Mouse (Mus musculus) megakaryocyte-erythroid progenitor cell, adult 5-6 weeks (primary cell): ENCODE measurements around the gene Ccp110. TPM values are rescaled to one million over a fixed set of nuclear protein-coding genes. Genes with fewer than 3 reads are reported as not detected.
A peak's percentile ranks its signal among the peaks of the same experiment; 100 is the strongest.

Experiments
- ATAC-seq: replicated peaks from 2 replicates; pipeline ENCODE4 v1.8.0; 2016; ENCODE audit warnings: mild to moderate bottlenecking, inconsistent platforms; ENCODE audit not compliant: severe bottlenecking, poor library complexity, low FRiP score, low TSS enrichment
- total RNA-seq, 2 experiments: library from RNA; stranded (forward) in 1 of 2; stranded (reverse) in 1 of 2; fragments of 200-1000, 215-1000 nt in 1 of 2; fragments of >200 nt in 1 of 2; fragmentation: Nextera tagmentation in 1 of 2; gene quantifications; 2 replicates each; pipeline ENCODE4 v1.2.3; 2014 to 2017

Ccp110 gene
- total RNA-seq, 2 experiments from 2014 or later = 37.0 to 49.6 TPM

DNA sequence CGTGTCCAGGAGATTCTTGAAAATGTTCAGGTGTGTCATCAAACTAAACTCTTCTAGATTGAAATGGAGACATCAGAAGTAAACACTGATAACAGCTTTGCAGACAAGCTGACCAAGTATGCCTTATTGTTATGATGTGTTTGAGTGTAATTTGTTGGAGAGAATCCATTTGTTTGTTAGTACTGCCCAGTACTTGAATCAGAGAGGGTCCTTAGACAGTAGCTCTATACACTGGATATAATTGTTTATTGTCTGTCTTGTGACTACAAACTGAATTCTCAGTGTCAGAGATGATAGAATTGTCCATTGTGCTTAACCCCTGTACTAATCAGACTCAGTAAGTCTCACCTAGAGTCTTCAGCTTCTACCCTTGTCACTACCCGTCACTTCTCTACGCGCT lies 5.7 kb downstream of the Ccp110 start:
- ATAC-seq = no peak

DNA sequence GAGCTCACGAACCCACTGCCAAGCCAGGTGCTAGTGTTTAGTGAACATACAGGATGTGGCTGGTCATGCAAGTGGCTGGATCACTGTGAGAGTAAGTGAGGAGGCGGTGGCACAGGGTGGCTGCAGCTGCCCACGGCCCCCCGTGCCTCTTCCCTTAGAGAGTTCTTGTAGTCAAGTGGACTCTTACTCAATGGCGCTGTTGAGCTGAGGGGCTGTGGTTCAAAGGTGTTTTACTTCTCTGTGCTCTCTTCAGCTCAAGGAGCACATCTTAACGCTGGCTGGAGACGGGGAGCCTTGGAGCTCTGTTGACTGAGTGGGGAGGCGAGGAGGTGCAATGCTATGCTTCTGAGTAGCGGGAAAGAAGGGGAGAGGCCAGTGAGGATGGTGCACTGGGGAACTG lies 11.6 kb downstream of the Ccp110 start:
- no peak for ATAC-seq

DNA sequence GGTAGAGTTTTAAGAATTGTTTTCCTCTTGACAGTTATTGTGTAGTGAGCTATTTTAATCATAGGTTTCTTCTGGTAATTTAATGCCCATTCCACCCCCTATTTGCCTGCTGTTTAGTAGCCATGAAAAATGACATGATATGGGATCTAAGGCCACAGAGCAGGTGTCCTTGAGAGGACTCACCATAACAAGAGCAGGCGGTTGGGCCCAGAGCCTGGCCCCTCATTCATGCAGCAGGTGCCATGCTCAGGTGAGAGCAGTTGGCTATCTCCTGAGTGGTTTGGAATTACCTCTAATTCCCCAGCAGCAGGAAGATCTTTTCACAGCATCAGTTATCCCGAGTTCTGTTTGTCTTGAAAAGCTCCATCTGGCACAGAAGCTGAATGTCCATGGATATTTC lies 13.1 kb downstream of the Ccp110 start:
- ATAC-seq = no peak

DNA sequence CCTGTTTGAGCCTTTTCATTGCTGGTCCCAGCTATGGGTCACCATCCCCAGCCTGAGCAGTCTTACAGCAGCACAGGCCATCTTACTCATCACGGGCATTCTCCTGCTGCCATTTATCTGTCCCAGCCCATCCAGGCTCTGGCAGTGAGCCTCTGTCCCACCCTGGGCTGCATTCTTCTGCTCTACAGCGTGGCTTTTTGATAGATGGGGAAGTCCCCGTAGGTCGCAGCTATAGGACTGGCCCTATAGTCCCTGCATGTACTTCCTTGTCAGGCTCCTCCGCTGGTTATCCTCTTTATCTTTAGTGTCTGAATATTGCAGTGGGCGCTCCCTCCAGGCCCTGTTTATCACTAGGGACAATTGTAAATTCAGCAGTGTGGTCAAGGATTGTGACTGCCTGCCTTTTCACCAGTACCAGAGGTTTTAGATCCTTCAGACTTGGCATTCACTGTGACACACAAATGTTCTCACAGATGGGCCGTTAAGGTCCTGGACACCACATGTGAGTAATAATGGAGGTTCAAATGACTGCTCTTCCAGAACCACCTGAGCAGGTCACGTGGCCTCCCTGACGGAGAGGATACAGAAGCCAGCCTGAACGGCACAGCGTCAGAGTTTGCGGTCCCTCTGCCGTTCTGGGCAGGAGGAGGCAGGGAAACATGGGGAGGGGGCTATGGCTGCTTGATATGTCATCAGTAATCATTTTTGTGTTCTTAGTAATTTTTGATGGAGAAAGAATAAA lies 16.7 kb downstream of the Ccp110 start:
- ATAC-seq = peak; percentile 63

DNA sequence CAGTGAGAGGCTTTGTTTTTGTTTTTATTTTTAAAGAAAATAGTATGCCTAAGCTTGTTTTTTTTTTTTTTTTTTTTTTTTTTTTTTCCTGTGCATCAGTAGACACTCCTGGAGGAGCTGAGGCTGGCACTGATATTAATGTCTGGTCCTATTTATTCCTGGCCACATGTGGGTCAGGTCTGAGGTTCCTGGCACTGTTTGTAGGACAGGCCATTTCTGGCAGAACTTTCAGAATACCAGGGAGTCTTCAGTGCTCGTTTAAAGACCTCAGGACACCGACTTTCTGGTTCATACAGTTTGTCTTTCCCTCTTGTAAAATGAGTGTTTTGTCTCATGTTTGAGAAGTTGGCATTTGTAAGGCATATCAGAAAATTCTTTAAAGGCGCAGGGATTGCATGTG lies 19.4 kb downstream of the Ccp110 start:
- ATAC-seq = no peak

DNA sequence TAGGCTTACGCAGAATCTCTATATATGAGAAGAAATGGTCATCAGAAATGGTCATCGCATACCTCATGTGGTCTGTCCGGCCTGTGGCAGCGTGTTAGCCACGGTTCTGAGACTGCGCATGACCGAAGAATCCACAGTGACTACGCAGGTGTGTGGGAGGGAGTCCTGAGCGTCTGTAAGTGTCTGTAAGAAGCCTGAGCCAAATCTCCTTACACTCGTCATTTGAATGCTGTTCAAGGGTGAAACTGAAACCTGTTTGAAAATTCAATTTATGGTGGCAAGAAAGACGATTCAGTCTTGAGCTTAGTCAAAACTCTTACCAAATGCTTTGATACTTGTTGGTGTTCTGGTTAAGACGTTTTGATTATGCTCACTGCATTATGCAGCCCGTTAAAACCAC lies 20.9 kb downstream of the Ccp110 start:
- ATAC-seq = no peak

DNA sequence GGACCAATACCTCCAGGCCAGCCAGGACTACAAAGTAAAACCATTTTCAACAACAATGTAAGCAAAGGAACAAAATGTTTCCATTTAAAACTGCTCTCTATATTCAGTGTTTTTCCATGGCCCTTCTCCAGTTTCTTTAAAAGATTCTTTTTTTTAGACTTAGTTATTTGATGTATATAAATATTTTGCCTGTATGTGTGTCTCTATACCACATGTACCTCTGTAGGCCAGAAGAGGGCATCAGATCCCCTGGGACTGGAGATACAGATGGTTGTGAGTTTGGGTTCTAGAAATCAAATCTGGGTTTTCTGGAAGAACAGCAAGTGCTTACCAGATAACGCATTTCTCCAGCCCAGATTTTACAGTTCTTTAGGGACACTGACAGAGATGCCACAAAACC lies 26.4 kb downstream of the Ccp110 start:
- ATAC-seq = no peak

DNA sequence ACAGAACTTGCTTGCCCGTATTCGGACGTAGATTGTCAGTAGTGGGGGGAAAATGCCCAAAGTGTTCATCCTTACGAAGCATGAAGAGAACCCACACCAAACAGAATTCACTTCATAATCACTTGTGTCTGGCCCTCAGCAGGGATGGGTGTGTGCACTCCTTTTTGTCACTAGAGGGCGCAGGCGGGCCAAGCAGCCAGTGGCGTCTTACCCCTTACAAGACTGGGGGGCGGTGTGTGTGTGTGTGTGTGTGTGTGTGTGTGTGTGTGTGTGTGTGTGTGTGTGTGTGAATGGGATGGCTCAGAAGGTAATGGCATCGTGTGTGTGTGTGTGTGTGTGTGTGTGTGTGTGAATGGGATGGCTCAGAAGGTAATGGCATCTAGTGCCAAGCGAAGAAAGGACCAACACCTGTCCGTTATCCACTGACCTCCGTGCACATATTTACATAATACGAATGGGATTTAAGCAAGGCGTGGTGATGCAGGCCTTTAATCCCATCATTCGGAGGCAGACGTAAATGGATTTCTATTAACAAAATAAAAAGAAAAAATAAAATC lies 27.7 kb downstream of the Ccp110 start, which contains the start of gene Vps35l:
Gene Vps35l (plus strand): TSS at position 252 of the 557 bp plus-strand sequence.
- ATAC-seq = peak; percentile 74

DNA sequence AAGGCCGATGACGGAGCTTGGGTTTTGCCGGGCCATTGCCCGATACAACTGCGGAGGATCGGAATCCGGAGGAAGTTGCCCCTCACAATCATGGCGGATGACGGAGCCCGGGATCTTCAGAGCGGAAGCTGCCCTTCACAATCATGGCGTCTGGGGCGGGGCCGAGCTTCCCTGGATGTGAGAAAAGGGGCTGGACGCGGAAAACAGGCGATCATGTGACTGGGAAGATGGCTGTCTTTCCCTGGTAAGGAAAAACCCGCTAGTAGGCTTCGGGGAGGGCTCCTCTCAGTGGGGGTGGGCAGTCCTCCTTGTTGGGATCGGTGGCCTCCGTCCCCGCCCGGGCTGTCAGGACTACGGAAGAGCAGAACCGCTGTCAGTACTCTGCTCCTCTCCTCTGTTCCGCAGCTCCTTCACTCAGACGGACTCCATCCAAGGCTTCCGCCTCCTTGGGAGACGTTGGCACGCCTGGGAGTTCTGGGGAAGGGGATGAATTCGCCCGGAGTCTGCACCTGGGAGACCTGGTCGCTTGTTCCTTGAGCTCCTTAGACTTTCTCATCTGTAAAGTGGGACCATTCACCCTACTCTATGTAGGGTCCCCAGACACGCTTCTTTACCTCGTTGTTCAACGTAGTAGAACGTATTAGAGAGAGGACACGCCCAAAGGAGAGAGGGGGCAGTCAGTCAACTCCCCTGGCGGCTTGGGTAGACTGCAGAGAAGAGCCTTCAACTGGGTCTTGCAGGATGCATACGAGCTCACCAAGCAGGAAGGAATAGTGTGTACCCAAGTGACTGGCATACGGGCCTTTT lies 28.4 kb downstream of the Ccp110 start:
- ATAC-seq = peak; percentile 92

DNA sequence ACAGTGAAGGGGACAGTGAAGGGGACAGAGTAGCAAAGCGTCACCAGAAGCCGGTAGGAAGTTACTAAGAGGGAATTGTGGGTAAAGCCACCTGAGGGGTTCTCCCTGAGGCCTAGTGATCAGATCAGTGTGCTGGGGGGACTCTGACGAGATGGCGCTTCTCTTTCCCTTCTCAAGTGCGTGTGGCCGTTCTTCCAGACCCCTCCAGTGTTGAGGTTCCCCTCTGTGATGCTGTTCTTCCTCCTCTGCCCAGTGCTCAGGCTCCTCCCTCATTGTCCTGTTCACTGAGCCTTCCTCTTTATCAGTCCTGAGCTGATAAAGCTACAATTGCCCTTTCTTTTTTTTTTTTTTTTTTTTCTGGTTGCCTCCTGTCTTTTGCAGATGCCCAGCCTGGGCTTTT lies 29.9 kb downstream of the Ccp110 start:
- peak; percentile 36 for ATAC-seq

DNA sequence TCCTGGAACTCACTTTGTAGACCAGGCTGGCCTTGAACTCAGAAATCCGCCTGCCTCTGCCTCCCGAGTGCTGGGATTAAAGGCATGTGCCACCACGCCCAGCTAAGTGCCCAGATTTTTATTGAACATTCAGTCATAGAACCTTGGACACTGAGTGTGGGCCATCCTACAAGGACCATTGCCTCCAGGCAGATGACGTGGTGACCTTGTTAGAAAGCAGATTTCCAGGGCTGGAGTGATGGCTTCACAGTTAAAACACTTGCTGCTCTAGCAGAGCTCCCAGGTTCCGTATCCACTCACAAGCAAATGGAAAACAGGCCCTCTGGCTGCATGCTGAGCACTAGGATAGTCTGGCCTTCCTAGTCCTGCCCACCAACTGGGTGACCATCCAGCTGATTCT lies 32.4 kb downstream of the Ccp110 start:
- ATAC-seq = no peak

DNA sequence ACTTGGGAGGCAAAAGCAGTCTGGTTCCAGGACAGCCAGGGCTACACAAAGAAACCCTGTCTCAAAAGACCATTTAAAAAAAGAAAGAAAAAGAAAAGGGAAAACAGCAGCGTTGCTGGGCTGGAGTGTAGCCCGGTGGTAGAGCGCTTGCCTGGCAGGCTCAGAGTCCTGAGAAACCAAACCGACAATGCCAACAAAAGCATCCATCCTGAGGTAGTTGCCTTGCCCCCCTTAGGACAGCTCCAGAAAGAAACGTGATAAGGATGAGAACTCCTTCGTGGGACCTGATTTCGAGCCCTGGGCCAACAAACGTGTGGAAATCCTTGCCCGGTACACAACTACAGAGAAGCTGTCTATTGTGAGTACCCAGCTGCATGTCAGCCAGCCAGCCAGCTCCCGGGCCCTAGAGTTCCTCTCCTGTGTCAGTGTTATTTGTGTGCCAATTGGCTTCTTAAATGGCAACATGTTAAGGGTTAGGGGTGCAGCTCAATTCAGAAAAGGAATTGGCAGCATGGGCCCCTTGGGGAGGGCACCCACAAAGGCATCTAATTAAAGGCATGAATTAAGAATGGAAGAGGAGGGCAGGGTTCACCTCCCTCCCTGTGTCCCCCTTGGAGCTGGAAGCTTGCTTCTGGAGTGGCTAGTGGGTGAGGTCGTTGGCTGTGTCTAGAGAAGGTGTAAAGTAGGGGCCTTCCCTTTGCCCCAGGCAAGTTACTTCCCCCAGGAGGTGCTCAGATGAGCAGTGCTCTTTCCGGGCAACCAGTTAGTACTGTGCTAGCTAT lies 35.7 kb downstream of the Ccp110 start:
- no peak for ATAC-seq

DNA sequence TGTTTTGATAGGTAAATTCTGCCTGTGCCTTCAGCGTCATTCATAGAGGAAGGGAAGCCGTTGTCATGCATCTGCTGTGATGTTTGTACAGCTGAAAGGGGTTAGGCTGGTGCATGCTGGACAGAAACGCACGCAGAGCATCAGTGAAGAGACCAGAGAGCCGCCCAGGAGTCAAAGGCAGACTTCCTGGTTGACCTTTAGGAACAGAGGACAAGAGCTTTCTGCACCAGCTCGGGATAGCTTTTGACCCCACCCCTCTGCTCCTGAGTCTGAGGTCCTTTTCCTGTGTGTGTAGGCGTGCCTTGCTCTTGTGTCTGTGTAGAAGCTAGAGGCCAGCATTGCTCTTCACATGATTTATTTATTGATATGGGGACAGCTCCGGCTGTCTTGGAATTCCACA lies 37.4 kb downstream of the Ccp110 start:
- ATAC-seq = no peak

DNA sequence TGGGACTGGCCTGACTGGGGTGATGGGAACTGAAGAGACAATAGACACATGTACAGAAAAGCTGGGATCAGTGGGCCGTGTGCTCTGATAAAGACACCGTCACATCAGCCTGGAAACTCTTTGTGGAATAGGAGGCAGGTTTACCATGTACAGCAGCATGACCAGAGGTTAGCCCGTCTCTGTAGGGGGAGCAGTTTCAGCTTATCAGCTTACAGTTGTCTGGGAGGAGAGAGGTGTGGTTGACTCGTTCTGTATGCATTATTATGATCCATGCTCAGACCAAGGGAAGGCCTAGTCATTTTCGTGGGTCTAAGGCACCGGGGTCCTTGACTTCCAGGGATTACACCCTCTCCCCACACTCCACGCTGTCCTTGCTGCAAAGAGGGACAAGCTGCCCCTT lies 39.3 kb downstream of the Ccp110 start:
- ATAC-seq = peak; percentile 64

DNA sequence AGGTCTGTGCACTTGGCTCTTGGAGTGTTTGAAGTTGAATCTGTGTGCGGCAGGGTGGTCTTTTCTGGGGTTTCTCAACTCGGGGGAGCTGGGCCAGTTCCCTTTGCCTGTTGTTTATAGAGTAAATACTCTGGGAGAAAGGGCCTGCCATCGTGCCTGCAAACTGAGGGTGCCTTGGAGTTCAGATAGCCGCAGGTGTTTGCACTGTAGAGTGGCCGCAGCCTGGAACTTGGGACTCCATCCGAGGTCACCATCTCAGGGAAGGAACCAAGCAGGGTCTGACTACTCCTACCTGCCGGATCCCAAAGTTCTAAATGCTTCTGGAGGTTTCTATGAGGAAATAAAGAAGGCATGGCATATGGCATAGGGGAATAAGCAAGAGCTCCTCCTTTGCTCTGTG lies 43.4 kb downstream of the Ccp110 start:
- no peak for ATAC-seq

DNA sequence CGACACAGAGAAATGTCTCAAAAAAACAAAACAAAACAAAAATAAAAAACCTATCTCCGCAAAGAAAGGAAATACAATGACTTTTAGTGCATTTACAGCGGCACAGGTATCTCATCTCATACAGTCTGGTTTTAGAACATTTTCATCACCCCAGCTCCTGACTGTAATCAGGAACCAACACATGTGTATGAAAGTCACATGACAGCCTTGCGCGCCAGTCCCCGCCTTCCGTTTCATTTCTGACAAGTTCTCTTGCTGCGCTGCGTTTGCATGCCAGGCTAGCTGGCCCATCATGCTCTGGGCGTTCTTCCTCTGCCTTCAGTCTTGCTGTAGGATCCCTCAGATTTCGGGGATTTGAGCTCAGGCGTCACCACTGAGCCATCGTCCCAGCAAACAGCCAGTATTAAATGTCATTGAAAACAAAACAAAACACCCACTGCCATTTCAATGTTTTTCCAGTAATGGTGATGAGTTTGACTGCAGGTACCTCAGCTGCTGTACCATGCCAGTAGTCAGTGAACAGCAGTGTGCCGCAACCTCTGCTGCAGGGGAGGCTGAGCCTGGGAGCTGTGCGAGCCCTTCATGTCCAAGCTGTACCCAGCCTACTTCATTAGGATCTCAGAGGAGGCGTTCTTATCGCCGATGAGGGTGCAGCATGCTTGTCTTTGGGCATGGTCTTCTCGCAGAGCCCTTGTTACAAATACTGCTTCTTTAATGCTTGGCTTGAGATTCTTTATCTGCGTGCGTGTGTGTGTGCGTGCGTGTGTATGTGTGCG lies 44.3 kb downstream of the Ccp110 start:
- peak; percentile 88 for ATAC-seq

DNA sequence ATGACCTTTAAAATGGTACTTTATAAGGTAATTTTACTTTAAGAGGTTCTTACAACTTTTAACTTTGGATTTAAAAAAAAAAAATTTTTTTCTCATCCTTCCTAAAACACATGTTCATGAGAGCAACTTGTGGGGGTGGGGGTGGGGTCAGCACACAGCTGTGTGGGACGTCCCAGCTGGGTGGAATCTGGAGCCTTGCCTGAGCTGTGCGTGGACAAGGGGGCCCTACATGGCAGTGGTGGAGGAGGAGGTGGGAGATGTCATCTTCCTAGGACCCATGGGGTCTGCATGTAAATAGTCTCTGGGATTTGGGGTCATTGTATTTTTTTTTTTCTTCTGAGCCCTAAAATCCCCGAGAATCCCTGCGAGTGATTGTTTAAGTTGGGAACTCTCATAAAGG lies 46.0 kb downstream of the Ccp110 start:
- no peak for ATAC-seq

DNA sequence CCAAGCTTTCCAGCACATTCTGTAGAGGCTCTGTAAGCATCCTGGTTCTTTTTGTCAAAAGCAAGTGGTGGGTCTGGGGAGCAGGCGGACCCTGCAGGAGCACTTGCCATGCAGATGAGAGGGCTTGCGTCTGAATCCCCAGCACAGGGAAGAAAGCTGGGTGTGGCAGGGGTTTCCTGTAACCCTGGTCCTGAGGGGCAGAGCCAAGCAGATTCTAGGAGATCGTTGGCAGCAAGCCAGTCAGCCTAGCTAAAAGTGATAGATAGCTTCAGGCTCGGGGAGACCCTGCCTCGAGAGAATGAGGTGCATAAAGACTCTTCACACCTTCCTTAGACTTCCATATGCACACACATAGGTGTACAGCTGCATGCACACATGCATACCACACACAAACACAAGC lies 47.0 kb downstream of the Ccp110 start:
- ATAC-seq = peak; percentile 27

DNA sequence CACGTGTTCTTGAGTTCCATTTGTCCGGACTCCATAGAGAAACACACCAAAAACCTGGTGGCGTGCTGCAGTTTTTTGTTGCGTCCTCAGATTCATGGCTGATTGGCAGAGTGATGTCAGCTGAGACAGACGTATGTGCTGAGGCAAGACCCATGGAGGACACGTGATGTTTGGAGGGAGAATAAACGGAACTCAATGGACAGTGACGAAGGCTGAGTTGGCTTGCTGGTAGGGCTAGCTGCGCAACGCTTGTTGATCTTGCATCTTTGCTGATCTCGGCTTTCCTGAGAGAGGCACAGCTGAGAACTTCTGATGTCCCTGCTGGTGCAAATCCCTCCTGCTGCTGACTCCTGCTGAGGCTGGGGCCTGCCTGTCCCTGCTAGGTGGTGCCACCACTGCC lies 51.6 kb downstream of the Ccp110 start:
- no peak for ATAC-seq
